Mouse (Mus musculus) MEL (cell line): ENCODE results near the gene Spef2.

Experiments used
- CHD1 ChIP-seq: IDR thresholded peaks from 2 replicates; pipeline ENCODE4 v1.6.1; 2012; ENCODE audit warnings: low read depth, mild to moderate bottlenecking, inconsistent platforms, low read length, improper control_type of control experiment
- CTCF ChIP-seq, 3 experiments: IDR thresholded peaks in 2 of 3; conservative IDR thresholded peaks in 1 of 3; 2 replicates each; pipeline ENCODE4 v1.5.1; 2011 to 2012; ENCODE audit warnings: low read length in 3 of 3, low read depth in 2 of 3, mild to moderate bottlenecking in 2 of 3, improper control_type of control experiment in 1 of 3, inconsistent platforms in 1 of 3, mixed read lengths in 1 of 3, moderate library complexity in 1 of 3; ENCODE audit not compliant: control insufficient read depth in 1 of 3, insufficient read depth in 1 of 3, poor library complexity in 1 of 3, severe bottlenecking in 1 of 3
- MYC ChIP-seq: IDR thresholded peaks from 2 replicates; pipeline ENCODE4 v1.6.1; 2011; ENCODE audit warnings: low read depth, mild to moderate bottlenecking, low read length, improper control_type of control experiment, moderate library complexity
- POLR2A ChIP-seq, 2 experiments: IDR thresholded peaks; 2 replicates each; pipeline ENCODE4 v1.6.1; 2011 to 2012; ENCODE audit warnings: low read length in 2 of 2, mild to moderate bottlenecking in 2 of 2, control low read depth in 1 of 2, improper control_type of control experiment in 1 of 2, low read depth in 1 of 2, moderate library complexity in 1 of 2; ENCODE audit not compliant: control insufficient read depth in 1 of 2, insufficient read depth in 1 of 2, poor library complexity in 1 of 2
- TCF12 ChIP-seq: IDR thresholded peaks from 2 replicates; pipeline ENCODE4 v1.6.1; 2014; ENCODE audit warnings: low read depth, mild to moderate bottlenecking, inconsistent platforms, low read length, improper control_type of control experiment, moderate library complexity

GRCm38 (mm10) chr15:9683485-9683884 is 65.2 kb downstream of the Spef2 start:
- TF ChIP-seq POLR2A (IDR thresholded peaks at IDR 0.05; ENCODE audit: control insufficient read depth in 1 of 2, insufficient read depth in 1 of 2, low read depth in 1 of 2, low read length in 2 of 2, poor library complexity in 1 of 2) (no peak), CTCF (IDR thresholded peaks at IDR 0.05 in 2 of 3, conservative IDR thresholded peaks at IDR 0.05 in 1 of 3; ENCODE audit: control insufficient read depth in 1 of 3, insufficient read depth in 1 of 3, low read depth in 2 of 3, low read length in 3 of 3, poor library complexity in 1 of 3, severe bottlenecking in 1 of 3) (no peak), MYC (peak; percentile 74; the same call in 1 of the 2 replicates), CHD1 (no peak), TCF12 (peak; percentile 92)
